Mouse (Mus musculus) lung, adult 2 months (tissue): Measurements from ENCODE around the gene Chchd10.

Experiments
- CTCF ChIP-seq: fragments of 200-500 bp; IDR thresholded peaks from 2 replicates; pipeline ENCODE4 v1.5.1; 2011; ENCODE audit warnings: mild to moderate bottlenecking, low read length, control low read depth; ENCODE audit not compliant: insufficient read depth
- POLR2A ChIP-seq: fragments of 200-500 bp; IDR thresholded peaks from 2 replicates; pipeline ENCODE4 v1.6.1; 2011; ENCODE audit warnings: low read depth, mild to moderate bottlenecking, control low read depth, low read length, borderline replicate concordance; ENCODE audit errors: extremely low read depth

- TF ChIP-seq CTCF (no peak), POLR2A (no peak)
Observed at GRCm38 (mm10) chr10:75930304-75930703, 2.6 kb upstream of the Chchd10 start.
